Mouse (Mus musculus) cerebellum, adult 2 months (tissue): ENCODE data around the gene Hadhb.

Experiments used
- CTCF ChIP-seq: fragments of 200-500 bp; IDR thresholded peaks from 2 replicates; pipeline ENCODE4 v1.5.1; 2011; ENCODE audit warnings: low read depth, mild to moderate bottlenecking, control low read depth, low read length, moderate library complexity, borderline replicate concordance; ENCODE audit not compliant: insufficient read depth
- POLR2A ChIP-seq: fragments of 200-500 bp; IDR thresholded peaks from 2 replicates; pipeline ENCODE4 v1.6.1; 2011; ENCODE audit warnings: low read length, control low read depth, borderline replicate concordance; ENCODE audit not compliant: insufficient read depth

DNA sequence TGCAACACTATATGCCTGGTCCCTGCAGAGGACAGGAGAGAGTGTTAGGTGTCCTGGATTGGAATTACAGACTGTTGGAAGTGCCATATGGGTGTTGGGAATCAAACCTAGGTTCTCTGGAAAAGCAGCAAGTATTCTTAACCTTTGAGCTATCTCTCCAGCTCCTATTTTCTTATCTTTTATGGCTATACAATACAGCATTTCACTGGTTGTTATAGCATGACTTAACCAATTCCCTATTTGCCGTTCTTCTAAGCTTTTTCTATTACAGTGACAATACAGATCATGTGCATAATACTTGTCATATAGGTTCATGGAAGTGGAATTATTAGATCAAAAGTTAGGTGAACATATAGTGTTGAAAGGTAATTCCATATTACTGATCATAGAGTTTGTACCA, 6.8 kb downstream of the Hadhb start:
- TF ChIP-seq POLR2A (no peak), CTCF (no peak)
